Mouse (Mus musculus) forebrain, embryonic 11.5 days (tissue): ENCODE data around the gene Cideb. TPM values are rescaled to one million over a fixed set of nuclear protein-coding genes. Genes with fewer than 3 reads are reported as not detected.

Experiments
- ATAC-seq: fragments of 200-750 bp; cut with Nextera tagmentation; replicated peaks from 2 replicates; pipeline ENCODE4 v1.8.0; 2017; ENCODE audit warnings: moderate TSS enrichment; ENCODE audit not compliant: low FRiP score
- DNase-seq: peaks from one replicate; pipeline ENCODE4 v3.0.0-alpha.2; 2017; ENCODE audit warnings: low spot score
- H3K27ac ChIP-seq: fragments of 300-500 bp; sonication (generic); 2 replicates; pipeline ENCODE4 v1.5.1; 2014; ENCODE audit warnings: low read depth, low read length
- H3K27me3 ChIP-seq: fragments of 300-500 bp; sonication (generic); 2 replicates; pipeline ENCODE4 v1.6.1; 2014; ENCODE audit warnings: mild to moderate bottlenecking, low read length, mixed read lengths; ENCODE audit not compliant: control insufficient read depth, insufficient read depth
- H3K36me3 ChIP-seq: fragments of 300-500 bp; sonication (generic); 2 replicates; pipeline ENCODE4 v1.6.1; 2014; ENCODE audit warnings: mild to moderate bottlenecking, low read length, moderate library complexity, mixed read lengths; ENCODE audit not compliant: control insufficient read depth, insufficient read depth
- H3K4me1 ChIP-seq: fragments of 300-500 bp; sonication (generic); replicated peaks from 2 replicates; pipeline ENCODE4 v1.6.1; 2014; ENCODE audit warnings: low read length, mixed read lengths; ENCODE audit not compliant: control insufficient read depth, insufficient read depth
- H3K4me2 ChIP-seq: fragments of 300-500 bp; sonication (generic); 2 replicates; pipeline ENCODE4 v1.6.1; 2014; ENCODE audit warnings: low read depth, mild to moderate bottlenecking, low read length, moderate library complexity, mixed read lengths; ENCODE audit not compliant: severe bottlenecking
- H3K4me3 ChIP-seq: fragments of 300-500 bp; sonication (generic); 2 replicates; pipeline ENCODE4 v1.5.1; 2014; ENCODE audit warnings: low read depth, low read length
- H3K9ac ChIP-seq: fragments of 300-500 bp; sonication (generic); 2 replicates; pipeline ENCODE4 v1.6.1; 2014; ENCODE audit warnings: low read length
- H3K9me3 ChIP-seq: fragments of 300-500 bp; sonication (generic); 2 replicates; pipeline ENCODE4 v1.6.1; 2016; ENCODE audit warnings: low read length, mixed read lengths; ENCODE audit not compliant: control insufficient read depth
- WGBS: fragments of 180-500 bp; shearing (Covaris S2); extraction: QIAGEN DNeasy Blood & Tissue Kit; methylation state at CpG from one replicate; pipeline ENCODE4 v1.1.7; 2014; 5-methylcytosine and 5-hydroxymethylcytosine counted together
- polyA plus RNA-seq: library from polyadenylated mRNA; unstranded; fragments of >200 nt; fragmentation: Nextera tagmentation; extraction: Ambion mirVana; gene quantifications from 2 replicates; pipeline ENCODE4 v1.2.1, GENCODE M21; 2014

Cideb gene
- polyA plus RNA-seq, 1 experiment from 2014 or later, result not detected

DNA sequence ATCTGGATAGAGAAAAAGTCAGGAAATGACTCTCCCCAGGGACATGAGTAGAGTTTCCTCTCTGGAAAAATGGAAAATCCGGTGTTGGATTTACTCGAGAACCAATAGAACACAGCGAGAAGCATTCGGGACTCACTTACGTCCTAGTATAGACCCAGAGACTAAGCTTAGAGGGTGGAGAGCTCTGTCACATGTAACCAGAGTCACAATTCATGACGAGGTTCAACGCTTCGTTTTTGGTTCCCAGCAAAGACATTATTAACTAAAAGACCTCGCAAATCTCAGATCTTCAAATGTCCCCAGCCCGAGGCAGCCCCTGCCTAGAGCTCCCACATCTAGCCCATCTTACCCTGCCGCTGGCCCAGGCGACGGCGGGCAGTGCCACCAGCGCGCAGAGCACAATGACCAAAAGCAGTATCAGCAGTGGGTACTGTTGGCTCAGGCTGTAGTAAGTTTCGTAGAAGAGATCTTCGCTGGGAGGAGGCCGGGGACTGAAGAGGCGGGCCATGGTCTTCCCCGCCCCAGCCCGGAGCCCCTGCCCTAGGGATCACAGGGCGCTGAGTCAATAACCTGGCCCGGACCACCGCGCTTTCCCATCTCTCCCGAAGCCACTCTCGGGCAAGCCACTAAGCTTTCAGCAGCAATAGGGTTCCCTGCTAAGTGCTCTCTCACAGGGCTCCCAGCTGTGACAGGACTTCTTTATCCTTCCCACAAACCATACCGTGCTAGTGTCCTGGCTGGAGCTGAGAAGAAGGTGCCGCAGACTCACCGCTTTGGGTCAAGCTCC is 25.1 kb upstream of the Cideb start:
- peaks cover 53% of the 10 kb centered on the region for H3K27me3 ChIP-seq
- DNase-seq (no peak), ATAC-seq (no peak)
- no peak overlapping the region for H3K27ac ChIP-seq
- WGBS, result 1% methylated on average over 31 of the region's 31 CpGs
- H3K9ac ChIP-seq, result peak overlapping the region; percentile 14; the same call in 1 of the 2 replicates
- H3K4me1 ChIP-seq, result peaks cover 3% of the 10 kb centered on the region; the same call in 1 of the 2 replicates
- no peaks in the 10 kb centered on the region for H3K36me3 ChIP-seq
- peak overlapping the region; percentile 17; the same call in 1 of the 2 replicates for H3K4me3 ChIP-seq
- peak overlapping the region; percentile 36 for H3K4me2 ChIP-seq
- no peaks in the 10 kb centered on the region for H3K9me3 ChIP-seq

DNA sequence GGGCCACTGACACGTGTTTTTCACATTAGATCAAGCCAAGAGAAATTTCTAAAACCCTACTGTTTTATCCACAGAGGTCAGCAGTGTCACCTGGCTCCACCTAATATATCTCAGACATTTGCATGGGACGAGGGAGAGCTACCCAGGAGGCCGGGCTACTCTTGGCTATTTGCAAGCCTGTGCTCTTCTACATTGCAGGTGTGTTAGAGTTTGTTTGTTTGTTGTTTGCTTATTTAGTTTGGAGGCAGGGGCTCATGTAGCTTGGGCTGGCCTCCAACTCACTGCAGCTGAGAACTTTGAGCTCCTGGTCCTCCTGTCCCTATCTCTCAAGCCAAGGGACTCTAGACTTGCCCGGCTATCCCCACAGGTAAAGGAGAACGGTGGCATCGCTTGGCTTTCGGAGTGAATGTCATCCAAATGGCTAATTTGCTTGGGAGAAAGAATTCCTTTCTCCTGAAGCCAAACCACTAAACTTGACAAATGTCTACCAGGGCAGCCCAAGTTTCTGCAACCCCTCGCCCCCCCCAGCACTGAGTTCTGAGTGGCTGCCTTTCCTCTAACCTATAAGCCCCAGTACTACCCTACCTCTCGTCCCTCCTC is 24.2 kb upstream of the Cideb start:
- Histone ChIP-seq H3K4me3 (no peak overlapping the region), H3K27ac (no peak overlapping the region), H3K9ac (no peak overlapping the region), H3K4me1 (no peaks in the 10 kb centered on the region; the same call in 1 of the 2 replicates), H3K27me3 (peaks cover 44% of the 10 kb centered on the region), H3K4me2 (no peak overlapping the region; the same call in 1 of the 2 replicates), H3K9me3 (no peaks in the 10 kb centered on the region), H3K36me3 (no peaks in the 10 kb centered on the region)
- DNase-seq, result no peak
- 48% methylated on average over 9 of the region's 9 CpGs for WGBS
- no peak for ATAC-seq

DNA sequence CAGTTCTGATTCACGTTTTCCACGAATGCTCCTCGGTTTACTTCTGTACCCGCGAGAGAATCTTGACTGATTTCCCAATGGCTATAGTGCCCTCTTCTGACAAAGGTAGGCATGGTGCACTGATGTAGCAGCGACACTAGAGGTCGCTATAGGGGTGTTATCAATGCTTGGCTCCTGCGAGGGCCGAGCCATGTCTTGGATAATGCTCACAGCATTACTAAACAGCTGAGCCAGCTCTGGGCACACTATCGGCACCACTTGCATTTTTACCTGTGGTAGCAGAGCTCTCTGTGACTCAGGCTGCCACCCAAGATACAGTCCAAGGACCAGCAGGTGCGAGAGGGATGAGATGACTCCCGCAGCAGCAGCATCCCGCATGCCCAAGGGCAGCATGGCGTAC is 23.1 kb upstream of the Cideb start:
- H3K4me2 ChIP-seq, result peak overlapping the region; percentile 2
- no peak overlapping the region for H3K9ac ChIP-seq
- H3K4me1 ChIP-seq, result no peaks in the 10 kb centered on the region; the same call in 1 of the 2 replicates
- H3K4me3 ChIP-seq, result no peak overlapping the region
- WGBS, result 15% methylated on average over 14 of the region's 14 CpGs
- H3K27me3 ChIP-seq, result peaks cover 36% of the 10 kb centered on the region
- DNase-seq, result peak; percentile 78
- peak; percentile 39; the same call in 1 of the 2 replicates for ATAC-seq
- no peaks in the 10 kb centered on the region for H3K9me3 ChIP-seq
- no peaks in the 10 kb centered on the region for H3K36me3 ChIP-seq
- no peak overlapping the region for H3K27ac ChIP-seq

DNA sequence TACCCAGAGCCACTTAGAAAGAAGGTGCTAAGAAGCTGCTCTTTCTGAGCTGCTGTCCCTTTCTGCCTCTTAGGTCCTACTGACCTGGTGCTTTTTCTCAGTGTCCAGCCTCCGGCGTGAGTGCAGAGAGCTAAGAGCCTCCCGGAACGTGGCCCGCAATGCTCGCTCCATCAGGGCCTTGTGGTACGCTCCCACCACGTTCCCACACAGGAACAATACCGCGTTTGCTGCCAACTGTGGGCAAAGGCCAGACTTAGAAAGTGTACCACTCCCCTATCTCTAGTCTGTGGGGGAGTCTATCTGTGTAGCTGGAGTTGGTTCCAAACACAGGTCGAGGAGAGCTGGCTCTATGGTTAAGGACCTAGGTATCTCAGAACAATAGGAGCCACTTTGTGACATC is 22.5 kb upstream of the Cideb start:
- Histone ChIP-seq H3K27me3 (peaks cover 33% of the 10 kb centered on the region), H3K4me3 (no peak overlapping the region), H3K4me1 (no peaks in the 10 kb centered on the region; the same call in 1 of the 2 replicates), H3K9me3 (no peaks in the 10 kb centered on the region), H3K36me3 (no peaks in the 10 kb centered on the region), H3K27ac (no peak overlapping the region), H3K9ac (no peak overlapping the region), H3K4me2 (no peak overlapping the region)
- DNase-seq (no peak), ATAC-seq (no peak)
- WGBS, result 83% methylated on average over 11 of the region's 11 CpGs

DNA sequence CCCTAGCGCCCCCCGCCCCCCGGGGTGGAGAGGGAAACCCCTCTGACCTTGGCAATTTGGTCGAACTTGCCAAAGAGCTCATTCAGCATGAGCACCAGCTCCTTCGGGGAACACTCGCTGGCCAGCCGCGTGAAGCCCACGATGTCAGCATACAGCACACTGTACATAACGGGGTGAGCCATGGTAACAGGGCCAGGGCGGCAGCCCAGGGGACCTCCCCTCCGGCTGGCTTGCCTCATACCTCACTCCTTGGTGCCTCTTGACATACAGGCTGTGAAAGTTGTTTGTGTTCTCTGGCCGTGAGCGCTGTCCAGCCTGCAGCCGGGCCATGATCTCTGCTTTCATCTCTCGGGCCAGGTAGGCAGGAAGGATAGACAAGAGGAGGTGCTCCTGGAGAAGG is 21.4 kb upstream of the Cideb start:
- peaks cover 27% of the 10 kb centered on the region for H3K27me3 ChIP-seq

DNA sequence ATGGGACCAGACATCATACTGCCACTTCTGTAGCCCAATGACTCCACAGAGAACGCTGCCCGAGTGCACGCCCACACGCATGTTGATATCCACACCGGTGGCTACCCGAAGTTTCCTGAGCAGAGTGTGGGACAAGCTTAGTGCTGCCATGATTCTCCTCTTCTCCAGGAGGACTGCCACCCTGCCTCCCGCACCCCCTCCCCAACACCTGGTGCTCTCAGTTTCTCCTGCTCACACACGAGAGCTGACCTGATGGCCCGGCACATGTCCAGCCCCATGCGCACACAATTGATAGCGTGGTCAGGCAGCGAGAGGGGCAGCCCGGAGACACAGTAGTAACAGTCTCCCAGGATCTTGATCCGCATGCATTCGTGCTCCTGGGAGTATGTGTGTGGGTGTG is 20.4 kb upstream of the Cideb start:
- WGBS, result 93% methylated on average over 15 of the region's 15 CpGs
- ATAC-seq (no peak), DNase-seq (no peak)
- no peak overlapping the region for H3K4me2 ChIP-seq
- no peak overlapping the region for H3K27ac ChIP-seq
- H3K4me3 ChIP-seq, result no peak overlapping the region
- no peaks in the 10 kb centered on the region for H3K9me3 ChIP-seq
- H3K36me3 ChIP-seq, result no peaks in the 10 kb centered on the region
- H3K4me1 ChIP-seq, result no peaks in the 10 kb centered on the region; the same call in 1 of the 2 replicates
- H3K9ac ChIP-seq, result no peak overlapping the region
- H3K27me3 ChIP-seq, result peaks cover 17% of the 10 kb centered on the region

More for the DNA sequence above, 21.4 kb upstream of the Cideb start:
- WGBS, result 72% methylated on average over 16 of the region's 16 CpGs
- no peaks in the 10 kb centered on the region; the same call in 1 of the 2 replicates for H3K4me1 ChIP-seq
- no peak overlapping the region for H3K9ac ChIP-seq
- no peaks in the 10 kb centered on the region for H3K36me3 ChIP-seq
- ATAC-seq (no peak), DNase-seq (no peak)
- H3K4me2 ChIP-seq, result no peak overlapping the region
- H3K4me3 ChIP-seq, result no peak overlapping the region
- H3K9me3 ChIP-seq, result no peaks in the 10 kb centered on the region
- no peak overlapping the region for H3K27ac ChIP-seq

DNA sequence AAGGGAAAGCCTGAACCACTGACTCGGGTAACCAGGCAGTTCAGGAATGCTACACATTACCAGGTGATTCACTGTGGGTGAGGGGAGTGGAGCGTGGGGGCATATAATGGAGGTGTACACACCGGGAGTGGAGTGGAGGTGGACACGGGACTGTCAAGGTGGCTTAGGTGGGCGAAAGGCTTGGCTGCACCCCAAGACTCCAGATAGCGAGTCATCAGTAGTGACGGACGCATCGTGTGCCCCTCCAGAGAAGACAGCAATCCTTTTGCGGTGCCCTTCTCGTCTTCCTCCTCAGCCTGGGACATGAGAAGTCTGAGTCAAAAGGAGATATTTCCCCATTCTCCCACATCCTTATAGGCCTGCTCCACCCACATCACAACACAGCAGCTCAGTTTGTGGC is 19.5 kb upstream of the Cideb start:
- Histone ChIP-seq H3K36me3 (no peaks in the 10 kb centered on the region), H3K27me3 (peaks cover 10% of the 10 kb centered on the region), H3K9ac (no peak overlapping the region), H3K9me3 (no peaks in the 10 kb centered on the region), H3K4me3 (no peak overlapping the region), H3K4me2 (no peak overlapping the region), H3K27ac (no peak overlapping the region), H3K4me1 (no peaks in the 10 kb centered on the region)
- DNase-seq (no peak), ATAC-seq (no peak)
- WGBS, result 92% methylated on average over 11 of the region's 11 CpGs

DNA sequence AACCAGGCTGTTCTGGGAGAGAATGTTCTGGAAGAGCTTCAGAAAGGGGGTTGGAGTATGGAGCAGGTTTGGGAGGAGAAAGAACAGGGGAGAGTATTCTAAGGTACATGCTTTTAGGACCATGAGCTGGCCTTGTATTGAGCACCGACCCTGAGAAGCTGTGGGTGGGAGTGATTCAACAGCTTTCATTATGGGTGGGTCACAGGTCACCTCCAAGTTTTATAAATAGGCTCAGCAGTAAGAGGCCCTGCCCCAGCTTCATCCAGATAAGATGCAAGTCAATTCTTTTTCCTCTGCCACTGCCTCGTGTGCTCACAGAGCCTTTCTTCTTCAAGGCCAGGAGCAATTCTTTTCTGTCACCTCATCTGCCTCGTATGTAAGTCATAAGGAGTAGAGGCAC is 18.9 kb upstream of the Cideb start:
- 61% methylated on average over 3 of the region's 3 CpGs for WGBS
- no peaks in the 10 kb centered on the region for H3K4me1 ChIP-seq
- no peak overlapping the region for H3K4me3 ChIP-seq
- no peak overlapping the region for H3K9ac ChIP-seq
- H3K36me3 ChIP-seq, result no peaks in the 10 kb centered on the region
- no peak overlapping the region for H3K4me2 ChIP-seq
- H3K9me3 ChIP-seq, result no peaks in the 10 kb centered on the region
- no peak for ATAC-seq
- no peak overlapping the region for H3K27ac ChIP-seq
- no peak for DNase-seq
- peaks cover 4% of the 10 kb centered on the region; the same call in 1 of the 2 replicates for H3K27me3 ChIP-seq
